Mouse (Mus musculus) liver, embryonic 14.5 days (tissue): ENCODE data around the gene Lmntd2. TPM values are rescaled to one million over a fixed set of nuclear protein-coding genes. Genes with fewer than 3 reads are reported as not detected.

Experiments
- ATAC-seq: fragments of 200-750 bp; cut with Nextera tagmentation; 2 replicates; pipeline ENCODE4 v1.8.0; 2017; ENCODE audit warnings: moderate number of reproducible peaks, mild to moderate bottlenecking, moderate library complexity; ENCODE audit not compliant: insufficient read depth
- DNase-seq, 3 experiments: peaks; one replicate each; pipeline ENCODE4 v3.0.0-alpha.2; 2012 to 2013; ENCODE audit warnings: low read depth in 3 of 3, low spot score in 3 of 3
- H3K27ac ChIP-seq: fragments of 300-500 bp; sonication (generic); 2 replicates; pipeline ENCODE4 v1.5.1; 2014; ENCODE audit warnings: moderate library complexity, mild to moderate bottlenecking, control low read depth, inconsistent platforms
- H3K27me3 ChIP-seq: fragments of 300-500 bp; sonication (generic); 2 replicates; pipeline ENCODE4 v1.6.1; 2014; ENCODE audit warnings: mild to moderate bottlenecking, low read length, moderate library complexity; ENCODE audit not compliant: control insufficient read depth, insufficient read depth
- H3K36me3 ChIP-seq: fragments of 300-500 bp; sonication (generic); replicated peaks from 2 replicates; pipeline ENCODE4 v1.6.1; 2014; ENCODE audit warnings: low read depth; ENCODE audit not compliant: control insufficient read depth, insufficient read depth
- H3K4me1 ChIP-seq, 2 experiments: fragments of 200-500 bp in 1 of 2; fragments of 300-500 bp in 1 of 2; sonication (generic) in 1 of 2; replicated peaks; 2 replicates each; pipeline ENCODE4 v1.6.1; 2012 to 2014; ENCODE audit warnings: antibody characterized with exemption in 1 of 2, inconsistent platforms in 1 of 2, low read length in 1 of 2; ENCODE audit not compliant: control insufficient read depth in 2 of 2, insufficient read depth in 2 of 2
- H3K4me2 ChIP-seq: fragments of 300-500 bp; sonication (generic); 2 replicates; pipeline ENCODE4 v1.6.1; 2014; ENCODE audit warnings: low read depth, mild to moderate bottlenecking, control low read depth, moderate library complexity
- H3K4me3 ChIP-seq, 2 experiments: fragments of 200-500 bp in 1 of 2; fragments of 300-500 bp in 1 of 2; sonication (generic) in 1 of 2; 2 replicates each; pipeline ENCODE4 v1.5.1; 2012 to 2014; ENCODE audit warnings: low read depth in 2 of 2, low read length in 2 of 2, mild to moderate bottlenecking in 2 of 2, control low read depth in 1 of 2, inconsistent platforms in 1 of 2, moderate library complexity in 1 of 2; ENCODE audit not compliant: insufficient read depth in 1 of 2
- H3K9ac ChIP-seq: fragments of 300-500 bp; sonication (generic); replicated peaks from 2 replicates; pipeline ENCODE4 v1.6.1; 2014; ENCODE audit warnings: mild to moderate bottlenecking, control low read depth, moderate library complexity
- H3K9me3 ChIP-seq: fragments of 300-500 bp; sonication (generic); 2 replicates; pipeline ENCODE4 v1.6.1; 2016; ENCODE audit warnings: low read length, mixed read lengths; ENCODE audit not compliant: control insufficient read depth
- CTCF ChIP-seq: IDR thresholded peaks from 2 replicates; pipeline ENCODE4 v1.5.1; 2016; ENCODE audit warnings: antibody characterized with exemption, low read depth, control low read depth
- EP300 ChIP-seq: IDR thresholded peaks from 2 replicates; pipeline ENCODE4 v1.6.1; 2016; ENCODE audit warnings: antibody characterized with exemption, low read depth
- WGBS: fragments of 180-500 bp; shearing (Covaris S2); extraction: QIAGEN DNeasy Blood & Tissue Kit; methylation state at CpG from one replicate; pipeline ENCODE4 v1.1.7; 2014; ENCODE audit not compliant: insufficient replicate concordance; 5-methylcytosine and 5-hydroxymethylcytosine counted together
- polyA plus RNA-seq, 2 experiments: library from polyadenylated mRNA; depleted of rRNA in 1 of 2; stranded (reverse) in 1 of 2; unstranded in 1 of 2; fragments of >200 nt; fragmentation: Nextera tagmentation in 1 of 2; extraction: Ambion mirVana in 1 of 2; gene quantifications; 2 replicates each; pipeline versions ENCODE4 v1.2.1 to v1.2.3; 2012 to 2014

Lmntd2 gene
- polyA plus RNA-seq, 2 experiments = 0.25 to 2.0 TPM

GRCm38 (mm10) chr7:141220377-141220776, 6.5 kb upstream of the Lmntd2 start:
- H3K27me3 ChIP-seq = no peaks in the 10 kb centered on the region
- H3K4me3 ChIP-seq = peak overlapping the region; percentile 73 to 78; a peak in 3 of 4 replicates
- TF ChIP-seq EP300 (no peak), CTCF (no peak)
- H3K9me3 ChIP-seq = no peaks in the 10 kb centered on the region
- DNase-seq = no peak
- H3K36me3 ChIP-seq = peaks cover 6% of the 10 kb centered on the region; the same call in 1 of the 2 replicates
- WGBS = 71% methylated on average over 1 of the region's 1 CpGs
- peak overlapping the region; percentile 84 for H3K9ac ChIP-seq
- ATAC-seq = no peak
- peaks cover 19 to 33% of the 10 kb centered on the region in 2 experiments for H3K4me1 ChIP-seq
- H3K4me2 ChIP-seq = peak overlapping the region; percentile 85
- H3K27ac ChIP-seq = peak overlapping the region; percentile 43

- Histone ChIP-seq H3K27ac (peak overlapping the region; percentile 22), H3K4me3 (no peak overlapping the region), H3K27me3 (no peaks in the 10 kb centered on the region), H3K9me3 (no peaks in the 10 kb centered on the region), H3K4me1 (peaks cover 25 to 40% of the 10 kb centered on the region in 2 experiments), H3K4me2 (no peak overlapping the region; the same call in 1 of the 2 replicates), H3K9ac (no peak overlapping the region), H3K36me3 (peaks cover 6% of the 10 kb centered on the region; the same call in 1 of the 2 replicates)
- ATAC-seq = no peak
- 83% methylated on average over 1 of the region's 1 CpGs for whole genome bisulfite sequencing
- TF ChIP-seq EP300 (no peak), CTCF (no peak)
- DNase-seq = no peak
Measured at GRCm38 (mm10) chr7:141219558-141220099, 5.7 kb upstream of the Lmntd2 start.

DNA sequence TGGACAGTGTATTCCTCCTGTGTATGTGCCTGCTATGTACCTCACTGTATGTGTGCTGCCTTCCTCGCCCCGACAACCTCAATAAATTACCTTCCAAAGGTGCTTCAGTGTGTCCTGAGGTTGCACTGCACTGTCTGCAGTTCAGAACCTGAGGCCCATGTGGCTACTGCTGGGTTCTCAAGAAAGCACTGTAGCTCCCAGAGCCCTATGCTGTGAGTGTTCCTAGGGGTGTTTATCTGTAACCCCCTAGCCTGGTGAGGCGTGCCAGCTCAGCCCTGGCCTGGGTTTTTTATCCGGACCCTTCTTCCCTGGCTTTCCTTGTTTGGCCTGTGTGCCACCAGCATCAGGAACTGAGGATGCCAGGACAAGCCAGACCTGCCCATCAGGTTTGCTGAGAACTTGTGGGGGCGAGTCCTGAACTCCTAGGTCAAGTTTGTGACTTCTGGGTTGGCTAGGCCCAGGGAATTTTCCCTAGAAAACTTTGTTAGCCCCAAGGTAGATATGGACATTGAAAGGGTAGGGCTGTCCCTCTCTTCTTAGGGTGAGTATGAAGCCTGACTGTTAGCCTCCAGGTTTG, 4.8 kb upstream of the Lmntd2 start:
- 75% methylated on average over 5 of the region's 5 CpGs for WGBS
- DNase-seq = no peak
- H3K27ac ChIP-seq = peak overlapping the region; percentile 22; the same call in 1 of the 2 replicates

GRCm38 (mm10) chr7:141218141-141218540, 4.3 kb upstream of the Lmntd2 start:
- TF ChIP-seq CTCF (no peak), EP300 (no peak)
- Histone ChIP-seq H3K36me3 (peaks cover 6% of the 10 kb centered on the region; the same call in 1 of the 2 replicates), H3K9me3 (no peaks in the 10 kb centered on the region), H3K27ac (no peak overlapping the region; the same call in 1 of the 2 replicates), H3K4me2 (no peak overlapping the region), H3K9ac (no peak overlapping the region), H3K4me1 (peaks cover 30 to 54% of the 10 kb centered on the region in 2 experiments), H3K4me3 (no peak overlapping the region), H3K27me3 (no peaks in the 10 kb centered on the region)
- ATAC-seq (no peak), DNase-seq (no peak)
- 79% methylated on average over 3 of the region's 3 CpGs for WGBS

More for the DNA sequence above, 4.8 kb upstream of the Lmntd2 start:
- H3K4me1 ChIP-seq = peaks cover 30 to 50% of the 10 kb centered on the region in 2 experiments
- no peak for ATAC-seq
- H3K9ac ChIP-seq = no peak overlapping the region
- no peak for TF ChIP-seq EP300
- no peak for TF ChIP-seq CTCF
- H3K4me3 ChIP-seq = no peak overlapping the region
- H3K27me3 ChIP-seq = no peaks in the 10 kb centered on the region
- H3K4me2 ChIP-seq = no peak overlapping the region
- no peaks in the 10 kb centered on the region for H3K9me3 ChIP-seq
- peaks cover 6% of the 10 kb centered on the region; the same call in 1 of the 2 replicates for H3K36me3 ChIP-seq

GRCm38 (mm10) chr7:141217343-141218013, 3.6 kb upstream of the Lmntd2 start:
- WGBS = 91% methylated on average over 17 of the region's 17 CpGs
- DNase-seq (no peak), ATAC-seq (no peak)
- Histone ChIP-seq H3K9me3 (no peaks in the 10 kb centered on the region), H3K4me3 (peak overlapping the region in 1 of 2 experiments; percentile 63; a peak in 1 of 4 replicates), H3K27ac (no peak overlapping the region), H3K9ac (no peak overlapping the region), H3K4me2 (peak overlapping the region; percentile 74), H3K4me1 (peaks cover 26 to 54% of the 10 kb centered on the region in 2 experiments), H3K27me3 (no peaks in the 10 kb centered on the region), H3K36me3 (peaks cover 6% of the 10 kb centered on the region; the same call in 1 of the 2 replicates)
- TF ChIP-seq CTCF (no peak), EP300 (no peak)
